Mouse (Mus musculus) intestine, postnatal 0 days (tissue): ENCODE measurements around the gene Csrnp1. TPM values are rescaled to one million over a fixed set of nuclear protein-coding genes. Genes with fewer than 3 reads are reported as not detected.

ENCODE experiments used
- ATAC-seq: fragments of 200-750 bp; cut with Nextera tagmentation; 2 replicates; pipeline ENCODE4 v1.8.0; 2017; ENCODE audit warnings: mild to moderate bottlenecking, moderate TSS enrichment, moderate library complexity
- H3K27ac ChIP-seq: fragments of 300-500 bp; sonication (generic); 2 replicates; pipeline ENCODE4 v1.5.1; 2014; ENCODE audit warnings: mild to moderate bottlenecking, low read depth, low read length, moderate library complexity
- H3K27me3 ChIP-seq: fragments of 300-500 bp; sonication (generic); replicated peaks from 2 replicates; pipeline ENCODE4 v1.6.1; 2014; ENCODE audit warnings: low read length, mixed read lengths; ENCODE audit not compliant: control insufficient read depth, insufficient read depth
- H3K36me3 ChIP-seq: fragments of 300-500 bp; sonication (generic); 2 replicates; pipeline ENCODE4 v1.6.1; 2014; ENCODE audit warnings: mild to moderate bottlenecking, moderate library complexity; ENCODE audit not compliant: control insufficient read depth, insufficient read depth
- H3K4me1 ChIP-seq: fragments of 300-500 bp; sonication (generic); replicated peaks from 2 replicates; pipeline ENCODE4 v1.6.1; 2014; ENCODE audit warnings: antibody characterized with exemption, low read length, mixed read lengths; ENCODE audit not compliant: control insufficient read depth, insufficient read depth
- H3K4me2 ChIP-seq: fragments of 300-500 bp; sonication (generic); replicated peaks from 2 replicates; pipeline ENCODE4 v1.6.1; 2014; ENCODE audit warnings: low read depth, mild to moderate bottlenecking, moderate library complexity
- H3K4me3 ChIP-seq: fragments of 300-500 bp; sonication (generic); 2 replicates; pipeline ENCODE4 v1.5.1; 2014; ENCODE audit warnings: low read depth, low read length
- H3K9ac ChIP-seq: fragments of 300-500 bp; sonication (generic); 2 replicates; pipeline ENCODE4 v1.6.1; 2014; ENCODE audit warnings: mild to moderate bottlenecking, low read depth, low read length
- H3K9me3 ChIP-seq: fragments of 300-500 bp; sonication (generic); 2 replicates; pipeline ENCODE4 v1.6.1; 2016; ENCODE audit warnings: mixed run types; ENCODE audit not compliant: control insufficient read depth
- CTCF ChIP-seq: sonication (generic); IDR thresholded peaks from 2 replicates; pipeline ENCODE4 v1.5.1; 2016; ENCODE audit warnings: low read depth, mild to moderate bottlenecking, control low read depth, antibody characterized with exemption, moderate library complexity
- WGBS: fragments of 180-500 bp; shearing (Covaris S2); extraction: QIAGEN DNeasy Blood & Tissue Kit; methylation state at CpG from one replicate; pipeline ENCODE4 v1.1.7; 2014; 5-methylcytosine and 5-hydroxymethylcytosine counted together
- polyA plus RNA-seq: library from polyadenylated mRNA; unstranded; fragments of >200 nt; fragmentation: Nextera tagmentation; extraction: Ambion mirVana; gene quantifications from 2 replicates; pipeline ENCODE4 v1.2.1, GENCODE M21; 2015

The Csrnp1 gene
- polyA plus RNA-seq, 1 experiment from 2014 or later: 3.8 TPM

GRCm38 (mm10) chr9:119923462-119923861 lies 61.0 kb downstream of the Csrnp1 start:
- no peak for TF ChIP-seq CTCF
- Histone ChIP-seq H3K9ac (no peak overlapping the region), H3K4me2 (no peak overlapping the region), H3K4me3 (no peak overlapping the region), H3K9me3 (no peaks in the 10 kb centered on the region), H3K27me3 (no peaks in the 10 kb centered on the region), H3K27ac (no peak overlapping the region), H3K4me1 (no peaks in the 10 kb centered on the region), H3K36me3 (peaks cover 91% of the 10 kb centered on the region)
- WGBS: 63% methylated on average over 4 of the region's 4 CpGs
- ATAC-seq: no peak

Other genes starting within 250 kb of the Csrnp1 start
- gene Scn11a, start 159.2 kb downstream of the Csrnp1 start, polyA plus RNA-seq: 0.20 and 0.25 TPM in 2 replicates
- 14.3 and 16.5 TPM in 2 replicates for gene Wdr48, start 89.8 kb downstream of the Csrnp1 start, polyA plus RNA-seq
- 14.4 and 16.4 TPM in 2 replicates for gene Gorasp1, start 47.1 kb downstream of the Csrnp1 start, polyA plus RNA-seq
- gene Ttc21a, start 47.1 kb downstream of the Csrnp1 start, polyA plus RNA-seq: not detected in 2 replicates
- 0.10 and 0.14 TPM in 2 replicates for gene Xirp1, start 38.9 kb upstream of the Csrnp1 start, polyA plus RNA-seq
- 5.4 and 6.5 TPM in 2 replicates for gene Cx3cr1, start 85.2 kb upstream of the Csrnp1 start, polyA plus RNA-seq
- 0.25 and 0.42 TPM in 2 replicates for gene Ccr8, start 107.5 kb upstream of the Csrnp1 start, polyA plus RNA-seq
- gene Slc25a38, start 125.7 kb upstream of the Csrnp1 start, polyA plus RNA-seq: 15.8 and 16.1 TPM in 2 replicates
- gene Rpsa, start 143.0 kb upstream of the Csrnp1 start, polyA plus RNA-seq: 654 and 675 TPM in 2 replicates
- gene Mobp, start 165.0 kb upstream of the Csrnp1 start, polyA plus RNA-seq: 0.05 TPM in 1 of 2 replicates, not detected in the other